Mouse (Mus musculus): ENCODE results near the gene Med8.

- TF ChIP-seq POLR2A (IDR thresholded peaks at IDR 0.05; ENCODE audit: borderline replicate concordance, insufficient read depth, low read length) (no peak), CTCF (IDR thresholded peaks at IDR 0.05; ENCODE audit: borderline replicate concordance, insufficient read depth, low read depth, low read length) (no peak)
Measured at GRCm38 (mm10) chr4:118368616-118369015, 40.5 kb upstream of the Med8 start.

Data from cerebellum, adult 2 months (tissue).